Mouse (Mus musculus): ENCODE measurements around the gene Def8.
A peak's percentile ranks its signal among the peaks of the same experiment; 100 is the strongest.

Gene Def8

DNA sequence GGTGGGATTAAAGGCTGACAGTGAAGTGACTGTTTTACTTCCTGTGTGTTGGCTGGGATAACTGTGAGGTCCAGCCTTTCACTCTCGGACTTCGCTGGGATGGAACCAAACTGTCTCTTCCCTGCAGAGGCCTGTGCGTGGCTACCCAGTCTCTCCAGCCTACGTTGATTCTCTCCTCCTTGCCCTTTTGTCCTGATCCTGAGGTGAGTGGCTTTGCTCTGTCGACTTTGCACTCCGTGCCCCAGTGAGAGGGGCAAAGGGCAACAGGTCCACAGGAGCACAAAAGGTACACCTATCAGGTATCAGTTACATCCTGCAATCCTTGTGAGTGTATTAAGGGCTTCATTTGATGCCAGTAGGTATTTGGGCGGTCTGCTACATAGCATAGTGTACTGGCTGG lies at the start of gene Def8:
Def8 (plus strand) TSS at position 87 of the 400 bp plus-strand sequence.
- DNase-seq: no peak

DNA sequence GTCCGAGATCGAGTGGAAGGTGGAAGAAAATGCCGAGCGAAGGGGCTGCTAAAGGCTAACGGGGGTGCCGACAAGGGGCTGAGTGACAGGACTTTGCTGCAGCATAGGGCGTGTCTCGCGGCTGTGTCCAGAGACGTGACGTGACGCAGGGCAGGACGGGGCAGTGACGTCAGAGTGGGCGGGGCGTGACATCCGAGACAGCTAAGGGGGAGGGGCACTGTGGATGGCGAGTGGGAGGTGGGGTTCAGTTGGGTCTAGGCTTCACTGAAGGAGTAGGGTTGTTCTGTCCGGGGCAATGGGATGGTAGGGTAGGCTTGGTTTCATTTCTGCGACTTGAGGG lies 49.1 kb upstream of the Def8 start:
- peak; percentile 94 to 95 for DNase-seq

DNA sequence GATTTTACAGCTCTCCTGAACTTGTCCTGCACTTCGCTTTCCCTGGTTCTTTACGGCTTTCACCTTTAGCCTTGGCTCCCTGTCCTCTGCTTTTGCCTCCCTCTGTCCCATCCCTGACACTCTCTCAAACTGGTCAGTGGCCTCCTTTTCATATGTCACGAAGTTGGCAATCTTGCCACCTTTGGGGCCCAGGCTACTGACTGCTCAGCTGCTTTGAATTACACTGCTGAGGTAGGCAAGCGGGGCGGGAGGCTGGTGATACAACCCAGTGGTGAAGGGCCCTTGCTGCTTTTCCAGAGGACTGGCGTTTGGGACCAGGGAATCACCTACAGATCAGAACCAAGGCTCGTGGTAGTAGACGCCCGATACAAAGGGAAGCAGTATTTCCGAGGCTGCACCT lies 47.6 kb upstream of the Def8 start:
- peak; percentile 18 to 27 for DNase-seq

DNA sequence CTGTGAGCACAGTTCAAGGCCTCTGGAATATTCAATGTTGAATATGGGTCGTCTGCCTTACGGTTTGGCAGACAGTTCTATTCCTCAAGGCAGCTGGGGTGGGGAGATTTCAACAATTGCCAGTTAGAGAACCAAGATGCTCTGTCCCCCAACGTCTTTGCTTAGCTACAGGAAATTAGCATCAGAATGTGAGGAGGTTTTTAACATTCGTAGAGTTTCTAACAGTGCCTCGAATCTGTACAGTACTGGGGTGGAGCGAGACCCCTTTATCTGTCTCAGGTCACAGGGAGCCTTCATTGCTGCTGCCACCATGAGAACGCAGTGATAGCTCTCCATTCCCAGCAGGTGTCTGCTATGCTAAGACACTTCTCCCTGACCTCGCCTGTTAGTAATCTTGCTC lies 47.2 kb upstream of the Def8 start:
- no peak for DNase-seq

DNA sequence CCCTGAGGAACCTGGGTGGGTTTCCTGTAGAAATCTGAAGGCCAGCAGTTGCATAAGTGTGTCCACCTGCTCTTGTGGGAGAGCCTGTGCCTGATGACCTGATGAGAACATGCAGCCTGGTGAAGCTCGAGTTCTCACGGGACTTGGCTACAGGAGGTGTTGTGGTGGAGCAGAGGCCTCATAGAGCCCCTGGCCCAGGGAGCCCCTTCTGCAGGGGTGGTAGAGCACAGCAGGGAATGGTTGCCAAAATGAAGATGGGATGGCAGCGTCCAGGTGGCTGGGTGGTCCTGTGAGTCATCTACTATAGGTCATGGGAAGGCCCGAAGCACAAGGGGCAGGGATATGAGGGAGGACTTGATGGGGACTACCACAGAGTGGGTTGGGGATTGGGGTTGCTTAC lies 41.6 kb upstream of the Def8 start:
- no peak for DNase-seq

DNA sequence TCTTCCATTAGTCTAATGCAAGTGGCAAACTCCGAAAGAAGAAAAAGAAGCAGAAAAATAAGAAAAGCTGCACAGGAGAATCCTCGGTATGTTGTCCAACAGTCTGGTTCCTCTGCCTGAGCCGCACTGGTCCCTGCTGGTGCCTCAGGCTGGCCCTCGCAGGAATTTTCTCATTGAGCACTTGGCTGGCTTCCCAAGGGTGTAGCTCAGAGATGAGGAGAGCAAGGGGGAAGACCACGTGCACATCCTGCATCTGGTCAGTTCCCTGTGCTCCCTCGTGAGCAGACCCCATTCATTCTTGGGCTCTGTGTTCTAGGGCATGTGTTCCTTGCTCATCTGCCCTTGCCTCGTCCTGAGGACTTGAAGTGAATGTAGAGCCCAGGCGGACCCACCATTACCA lies 40.8 kb upstream of the Def8 start:
- peak in 1 of 2 experiments; percentile 35 for DNase-seq

DNA sequence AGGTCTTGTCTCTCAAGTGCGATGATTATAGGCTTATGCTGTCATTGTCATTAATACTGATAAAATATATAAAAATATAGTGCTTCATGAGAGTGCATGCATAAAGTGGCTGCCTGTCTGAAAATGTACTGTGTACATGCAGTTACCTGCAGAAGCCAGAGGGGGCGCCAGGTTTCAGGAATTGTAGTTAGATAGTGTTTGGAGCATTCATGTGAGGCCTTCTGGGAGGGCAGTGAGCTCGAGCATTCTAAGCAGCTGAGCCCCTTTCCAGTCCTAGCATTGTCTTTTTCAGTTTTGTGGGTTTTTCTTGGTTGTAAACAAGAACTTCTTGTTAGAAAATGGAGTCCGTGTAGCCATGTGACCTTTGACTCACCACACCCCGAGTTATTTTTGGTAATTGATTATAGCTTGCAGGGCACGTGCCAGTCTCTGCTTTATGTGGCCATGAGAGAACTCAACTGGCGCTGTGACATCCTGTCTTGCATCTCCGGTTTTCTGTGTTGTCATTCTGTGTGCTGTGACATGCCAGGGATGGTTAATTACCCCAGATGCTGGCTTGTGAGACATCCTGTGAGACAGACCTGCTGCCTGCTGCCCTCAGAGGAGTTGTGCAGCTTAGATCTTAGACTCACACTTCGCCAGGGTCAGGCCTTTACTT lies 38.3 kb upstream of the Def8 start:
- peak; percentile 33 to 35 for DNase-seq

DNA sequence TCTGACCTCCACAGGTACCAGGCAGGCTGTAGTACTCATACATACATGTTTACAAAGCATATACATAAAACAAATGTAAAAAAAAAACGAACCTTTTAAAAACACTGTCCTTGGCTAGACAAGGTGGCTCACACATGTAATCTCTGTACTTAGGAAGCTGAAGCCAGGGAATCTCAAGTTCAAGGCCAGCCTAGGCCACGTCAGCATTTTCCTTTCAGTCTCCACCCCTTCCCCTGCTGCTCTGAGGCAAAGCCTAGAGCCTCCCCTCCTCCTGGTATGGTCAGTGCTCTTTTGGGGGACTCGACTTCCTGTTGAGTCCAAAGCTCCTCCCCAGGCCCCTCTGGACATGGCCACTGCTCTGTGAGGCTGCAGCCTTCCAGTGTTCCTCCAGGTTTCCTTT lies 36.3 kb upstream of the Def8 start:
- no peak for DNase-seq

DNA sequence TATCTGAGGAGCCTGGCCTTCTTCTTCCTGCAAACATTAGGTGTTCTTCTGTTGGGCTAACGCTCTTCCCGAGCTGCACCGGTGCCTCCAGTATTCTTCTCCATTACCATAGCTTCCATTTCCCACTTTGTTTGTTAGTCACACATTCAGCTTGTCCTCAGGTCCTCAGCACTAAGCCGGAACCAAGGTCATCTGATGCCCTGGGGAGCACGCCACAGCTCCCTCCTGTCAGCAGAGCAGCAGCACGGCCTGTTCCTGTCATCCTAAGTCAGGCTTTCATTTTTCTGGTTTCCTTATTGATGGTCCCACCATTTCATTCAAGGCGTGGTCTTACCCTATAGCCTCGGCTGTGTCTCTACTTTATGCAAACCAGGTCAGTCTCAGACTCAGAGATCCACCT lies 35.5 kb upstream of the Def8 start:
- no peak for DNase-seq

DNA sequence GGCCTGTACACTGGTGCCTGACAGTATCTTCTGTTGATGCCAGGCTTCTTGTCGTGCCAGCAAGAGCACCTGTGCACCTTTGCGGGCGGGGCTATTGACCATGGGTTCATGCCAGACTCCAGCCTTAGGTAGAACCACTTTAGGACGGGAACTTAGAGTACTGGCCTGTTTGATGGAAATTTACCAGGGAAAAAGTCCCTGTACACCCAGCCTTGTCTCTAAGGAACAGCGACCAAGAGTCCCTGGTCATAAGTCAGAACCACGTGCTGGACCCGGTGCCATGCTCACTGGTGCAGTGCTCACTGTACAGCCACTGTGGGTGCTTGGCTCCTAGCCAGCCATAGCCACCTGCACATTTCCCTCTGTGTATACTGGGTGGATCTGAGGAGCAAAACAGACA lies 34.3 kb upstream of the Def8 start:
- peak; percentile 74 to 75 for DNase-seq

DNA sequence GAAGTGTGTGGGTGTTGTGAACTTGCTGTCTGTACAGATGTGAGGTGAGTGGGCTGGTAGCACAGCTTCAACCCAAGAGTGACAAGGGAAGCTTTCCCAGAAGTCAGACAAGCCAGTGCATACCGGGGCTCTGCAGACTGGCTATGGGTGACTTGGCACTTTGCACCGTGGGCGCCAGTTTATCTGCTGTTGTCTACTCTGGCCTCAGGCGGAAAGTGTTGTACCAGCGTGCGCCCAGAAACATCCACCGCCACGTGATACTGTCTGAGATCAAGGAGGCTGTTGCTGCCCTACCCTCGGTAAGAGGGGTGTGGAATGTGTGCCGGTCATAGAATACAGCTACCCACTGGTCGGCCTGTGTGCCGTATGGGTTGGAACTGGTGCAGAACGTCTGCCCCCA lies 25.0 kb upstream of the Def8 start:
- DNase-seq: no peak

DNA sequence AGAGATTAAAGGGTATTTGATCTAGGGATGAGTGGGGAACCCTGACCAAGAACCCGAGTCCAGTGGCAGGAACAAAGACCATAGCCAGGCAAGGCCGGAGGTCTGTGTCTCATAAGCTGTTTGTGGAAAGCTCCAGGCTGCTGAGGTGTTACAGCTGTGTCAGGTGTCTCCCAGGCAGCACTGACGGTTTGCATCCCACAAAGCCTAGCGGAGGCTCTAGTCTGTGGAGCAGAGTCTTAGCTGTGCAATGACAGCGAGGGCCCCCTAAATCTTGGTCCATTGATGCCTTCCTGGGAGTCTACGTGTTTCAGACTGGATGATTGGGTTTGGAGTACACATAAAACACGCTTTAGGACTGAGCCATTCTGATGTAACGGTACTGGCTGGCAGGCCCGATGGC lies 21.4 kb upstream of the Def8 start:
- DNase-seq: no peak

DNA sequence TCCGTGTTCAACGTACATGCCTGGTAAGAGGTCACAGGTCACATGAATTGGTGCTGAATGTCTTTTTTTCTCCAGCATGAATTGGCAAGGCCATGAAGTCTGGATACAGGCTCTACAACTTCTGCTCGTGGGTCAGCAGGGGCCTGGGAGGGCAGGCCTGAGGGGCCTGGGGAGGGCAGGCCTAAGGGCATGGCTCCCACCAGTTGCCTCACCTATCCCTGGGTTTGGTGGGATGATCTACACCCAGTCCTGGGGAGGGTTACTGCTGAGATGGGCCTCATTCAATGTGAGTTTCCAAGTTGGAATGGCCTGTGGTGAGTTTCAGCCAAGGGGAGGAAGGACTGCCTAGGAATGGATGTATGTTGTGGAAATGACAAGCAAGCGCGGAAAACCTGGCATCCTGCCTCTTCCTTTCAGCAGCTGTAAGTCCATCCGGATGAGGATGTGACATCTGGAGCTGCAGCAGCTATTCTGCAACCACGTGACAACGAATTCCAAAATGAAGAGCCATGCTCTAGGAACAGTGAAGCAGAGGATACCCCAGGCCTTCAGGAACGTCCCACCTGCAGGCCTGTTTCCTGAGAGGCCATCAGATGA lies 20.5 kb upstream of the Def8 start:
- no peak for DNase-seq

DNA sequence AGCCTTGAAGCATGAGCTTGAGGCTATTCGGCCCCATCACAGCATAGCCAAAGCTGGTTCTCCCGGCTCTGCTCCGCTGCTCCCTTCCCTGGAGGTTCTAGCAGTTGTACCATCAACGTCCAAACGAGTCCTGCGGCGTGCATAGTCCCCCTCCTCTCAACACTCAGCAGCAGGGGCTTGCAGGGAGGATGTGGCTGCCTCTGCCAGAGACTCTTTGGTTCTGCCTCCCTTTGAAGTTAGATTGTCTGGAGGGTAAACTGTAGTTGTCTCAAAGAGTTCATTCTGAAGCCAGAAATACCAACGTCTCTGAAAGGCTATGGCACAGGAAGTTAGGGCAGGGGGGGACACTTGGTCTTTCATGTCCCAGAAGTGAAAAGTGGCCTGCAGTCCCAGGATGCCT lies 18.8 kb upstream of the Def8 start:
- DNase-seq: no peak

DNA sequence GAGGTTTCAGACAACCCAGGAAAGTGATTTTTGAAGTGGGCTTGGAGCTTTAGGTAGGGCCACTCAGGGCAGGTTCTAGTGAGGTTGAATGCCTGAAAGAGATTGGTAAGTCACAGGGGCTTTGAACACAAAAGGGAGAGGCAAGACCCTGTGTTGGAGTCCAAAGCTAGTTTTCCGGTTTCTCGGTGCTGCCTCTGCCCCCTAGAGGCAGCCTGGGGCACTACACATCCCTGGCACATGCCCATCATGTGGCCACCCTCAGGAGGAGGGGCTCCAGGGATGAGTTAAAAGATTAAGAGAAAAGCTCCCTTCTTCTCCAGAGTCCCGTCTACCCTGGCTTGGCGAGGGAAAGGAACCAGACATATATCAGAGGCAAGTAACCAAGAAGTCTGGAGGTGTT lies 16.5 kb upstream of the Def8 start, which contains the start of gene Mc1r:
Mc1r (plus strand) TSS at position 322 of the 400 bp plus-strand sequence.
- peak; percentile 68 to 79 for DNase-seq

DNA sequence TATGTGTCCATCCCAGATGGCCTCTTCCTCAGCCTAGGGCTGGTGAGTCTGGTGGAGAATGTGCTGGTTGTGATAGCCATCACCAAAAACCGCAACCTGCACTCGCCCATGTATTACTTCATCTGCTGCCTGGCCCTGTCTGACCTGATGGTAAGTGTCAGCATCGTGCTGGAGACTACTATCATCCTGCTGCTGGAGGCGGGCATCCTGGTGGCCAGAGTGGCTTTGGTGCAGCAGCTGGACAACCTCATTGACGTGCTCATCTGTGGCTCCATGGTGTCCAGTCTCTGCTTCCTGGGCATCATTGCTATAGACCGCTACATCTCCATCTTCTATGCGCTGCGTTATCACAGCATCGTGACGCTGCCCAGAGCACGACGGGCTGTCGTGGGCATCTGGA lies 15.7 kb upstream of the Def8 start:
- no peak for DNase-seq

DNA sequence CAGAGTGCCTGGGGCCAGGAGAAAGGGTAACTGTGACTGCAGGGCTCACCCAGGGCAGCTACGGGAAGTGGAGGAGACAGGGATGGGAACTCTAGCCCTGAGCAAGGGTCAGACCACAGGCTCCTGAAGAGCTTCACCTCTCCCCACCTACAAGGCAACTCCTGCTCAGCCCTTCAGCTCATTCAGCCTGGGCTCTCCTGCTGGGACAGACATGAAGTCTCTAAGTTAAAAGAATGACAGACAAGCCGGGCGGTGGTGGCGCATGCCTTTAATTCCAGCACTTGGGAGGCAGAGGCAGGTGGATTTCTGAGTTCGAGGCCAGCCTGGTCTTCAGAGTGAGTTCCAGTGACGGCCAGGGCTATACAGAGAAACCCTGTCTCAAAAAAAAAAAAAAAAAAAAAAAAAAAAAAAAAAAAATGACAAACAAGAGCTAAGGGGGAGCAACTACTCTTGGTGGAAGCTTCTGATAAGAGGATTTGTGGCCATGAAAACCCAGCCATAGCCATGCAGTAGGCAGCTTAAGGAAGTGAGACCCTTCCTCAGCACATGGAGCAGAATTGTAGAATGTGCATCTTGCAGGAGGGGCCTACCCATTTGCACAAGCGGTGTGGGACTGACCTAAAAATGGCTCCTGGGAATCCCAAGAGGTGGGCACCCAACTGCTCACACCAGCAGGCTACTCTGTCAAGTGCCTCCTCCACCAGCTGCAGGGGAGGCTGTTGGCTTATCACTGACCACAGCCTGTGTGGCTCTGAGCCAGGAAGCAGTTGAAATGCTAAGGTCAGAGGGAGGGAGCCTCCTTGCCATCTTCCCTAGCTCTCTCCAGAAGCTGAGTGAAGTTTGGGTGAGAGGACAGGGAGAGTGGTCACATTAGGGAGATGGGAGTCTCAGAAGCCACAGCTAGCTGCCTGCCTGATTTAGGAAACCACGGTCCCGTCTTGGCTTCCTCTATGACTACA lies 14.5 kb upstream of the Def8 start:
- DNase-seq: no peak

DNA sequence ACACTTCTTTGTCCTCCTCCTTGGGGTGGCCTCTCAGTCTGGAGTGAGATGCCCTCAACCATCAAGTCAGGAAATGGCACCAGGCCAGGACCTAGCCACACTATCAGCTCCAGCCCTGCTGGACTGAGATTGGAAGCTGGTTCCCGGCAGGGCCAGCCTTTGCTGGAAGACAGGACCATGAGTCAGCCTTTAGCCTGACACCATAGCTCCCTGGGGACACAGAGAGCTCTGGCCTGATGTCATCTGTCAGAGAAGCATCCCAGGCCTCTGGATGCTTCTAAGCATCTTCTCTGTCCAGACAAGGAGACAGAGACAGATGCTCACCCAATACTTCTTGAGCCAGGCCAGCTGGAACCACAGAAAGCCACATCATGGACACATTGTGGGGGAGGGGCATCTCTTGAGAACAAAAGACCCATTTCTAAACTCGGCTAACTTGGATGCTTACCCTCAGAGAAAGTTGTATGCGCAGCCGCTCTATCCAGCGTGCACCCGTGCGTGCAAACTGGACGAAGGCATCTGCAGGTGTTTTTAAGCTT lies 13.2 kb upstream of the Def8 start:
- DNase-seq: peak; percentile 54 to 61

DNA sequence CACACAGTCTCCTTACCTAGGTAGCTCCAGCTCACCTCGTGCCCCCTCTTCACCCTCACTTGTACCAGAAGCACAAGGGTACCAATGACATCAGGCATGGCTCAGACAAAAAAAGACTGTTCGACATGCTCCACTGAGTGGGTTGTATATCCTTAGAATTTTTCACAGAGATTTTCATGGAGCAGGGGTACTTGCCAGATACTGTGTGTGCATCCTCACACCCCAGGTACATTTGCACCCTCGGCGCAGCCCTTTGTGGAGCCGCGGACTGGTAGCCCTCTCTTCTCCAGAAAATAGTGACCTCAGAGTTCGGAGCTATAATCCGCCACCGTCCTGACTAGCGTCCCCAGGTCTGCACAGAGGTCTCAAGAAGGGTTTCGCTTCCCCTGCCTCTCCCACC lies 12.5 kb upstream of the Def8 start:
- DNase-seq: peak; percentile 34 to 58

DNA sequence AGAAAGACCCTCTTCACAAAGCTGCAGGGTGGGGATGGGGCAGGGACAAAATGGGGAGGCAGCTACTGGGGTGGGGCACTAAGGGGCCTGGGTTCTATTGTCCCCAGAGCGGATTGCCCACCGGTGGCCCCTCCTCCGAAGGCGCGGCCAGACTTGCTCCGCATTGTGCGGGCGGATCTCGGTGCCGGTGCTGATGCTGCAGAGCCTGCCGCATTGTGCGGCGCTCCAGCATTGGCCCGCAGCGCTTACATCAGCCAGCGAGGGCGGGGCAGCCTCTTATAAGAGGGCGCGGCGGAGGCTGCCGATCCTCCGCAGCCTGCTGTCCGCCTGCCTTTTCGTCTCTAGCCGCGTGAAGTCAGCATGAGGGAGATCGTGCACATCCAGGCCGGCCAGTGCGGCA lies 12.1 kb upstream of the Def8 start, which contains the start of gene Tubb3:
Tubb3 (plus strand) TSS at position 179 of the 400 bp plus-strand sequence.
- DNase-seq: peak; percentile 94 to 96

DNA sequence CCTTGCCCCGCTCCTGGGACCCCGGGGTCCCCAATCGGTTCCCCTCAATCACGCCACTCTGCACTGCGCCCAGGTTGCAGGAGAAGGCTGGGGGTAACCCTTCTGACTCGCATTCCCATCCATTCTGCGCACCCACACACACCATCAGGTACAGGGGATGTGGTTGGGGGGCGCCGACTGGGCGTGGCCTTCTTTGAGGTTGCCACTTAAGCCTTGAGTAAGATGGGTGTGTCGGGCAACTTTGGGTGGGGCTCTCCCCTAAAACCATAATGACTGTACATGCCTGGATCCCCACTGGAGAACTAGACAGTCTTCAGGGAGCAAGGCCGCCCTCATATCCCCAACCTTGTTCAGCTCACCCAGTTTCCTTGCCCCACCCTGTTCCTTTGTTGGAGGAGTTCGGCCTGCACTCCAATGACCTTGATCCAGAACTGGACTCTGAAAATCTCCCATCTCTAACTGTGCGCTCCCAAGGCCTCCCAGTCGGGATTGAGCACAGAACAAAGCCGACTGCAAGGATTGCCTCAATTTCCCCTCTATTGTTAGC lies 11.5 kb upstream of the Def8 start:
- peak in 1 of 2 experiments; percentile 44 for DNase-seq

DNA sequence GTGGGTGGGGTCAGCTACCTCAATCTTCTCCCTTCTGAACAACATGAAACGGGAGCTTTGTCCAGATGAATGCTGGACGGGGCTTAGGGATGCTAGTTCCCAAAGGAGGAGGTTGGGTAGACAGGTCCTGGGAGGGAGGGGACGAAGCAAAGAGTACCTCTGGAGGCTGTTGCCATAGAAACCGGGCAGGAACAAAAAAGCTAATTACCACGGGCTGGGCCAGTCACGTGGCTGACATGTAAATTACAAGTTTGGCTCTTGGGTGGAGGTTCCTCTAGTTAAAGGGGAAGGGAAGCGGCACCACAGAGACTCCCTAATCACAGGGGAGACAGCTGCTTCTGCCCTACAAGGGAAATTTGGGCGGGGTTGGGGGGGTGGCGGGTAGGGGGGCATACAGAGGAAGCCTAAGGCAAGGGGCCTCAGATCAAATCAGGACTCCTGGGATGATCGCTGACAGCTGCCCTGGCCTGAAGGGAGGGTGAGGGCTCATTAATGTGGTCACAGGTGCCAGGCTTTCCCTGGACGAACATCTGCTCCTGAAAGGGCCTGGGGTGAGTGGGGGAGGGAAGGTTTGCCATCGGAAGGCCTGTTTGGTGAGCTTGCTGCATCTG lies 10.7 kb upstream of the Def8 start:
- DNase-seq: peak; percentile 58 to 72

DNA sequence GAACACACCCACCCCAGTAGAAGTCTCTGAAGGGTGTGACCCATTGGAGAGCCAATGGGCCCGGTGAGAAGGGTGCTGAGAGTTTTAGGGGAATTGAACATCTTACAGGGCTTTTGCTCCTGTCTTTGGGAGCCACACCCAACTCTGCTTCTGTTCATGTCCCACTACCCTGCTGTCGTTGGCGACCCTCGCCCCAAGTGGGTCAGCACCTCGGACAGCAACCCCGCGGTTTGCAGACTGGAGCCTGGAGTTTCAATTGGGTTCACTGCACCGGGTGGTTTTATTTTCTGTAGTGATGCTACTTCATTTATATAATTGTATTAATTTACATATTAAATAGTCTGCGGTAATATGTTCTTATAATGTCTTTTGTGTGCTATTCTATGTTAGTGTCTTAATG lies 9.1 kb upstream of the Def8 start:
- no peak for DNase-seq

Data from cerebellum, adult 18-20 months (tissue).